Mouse (Mus musculus): ENCODE measurements around the gene Malrd1.
"Not testable (repeated sequence)": the region's sequence is repeated elsewhere in the genome, so short reads cannot be mapped to it uniquely, and the experiment has no call there.

Gene Malrd1

DNA sequence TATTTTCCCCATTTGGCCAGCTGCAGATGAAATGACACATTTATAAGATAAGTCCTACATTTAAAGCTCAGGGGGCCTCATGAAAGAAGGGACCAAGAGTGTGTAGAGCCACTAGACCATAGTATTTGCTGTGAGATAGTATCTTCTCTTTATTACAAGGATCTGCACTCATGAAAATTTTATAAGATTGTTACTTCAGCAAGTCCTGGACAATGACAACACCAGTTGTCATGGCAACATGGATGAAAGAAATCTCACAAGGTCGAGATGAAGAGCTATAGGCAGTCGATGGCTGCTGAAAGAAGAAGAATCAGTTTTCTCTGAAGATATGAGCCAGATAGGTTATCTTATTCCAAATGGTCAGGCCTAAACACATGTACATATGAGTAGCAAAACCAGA, 476.6 kb downstream of the Malrd1 start:
- in situ Hi-C loops (cut with MboI; ENCODE audit: low pct_unique_long_range_greater_than_20kb in 1 of 2, low sequenced_read_pairs in 2 of 2, unreplicated experiment in 1 of 2): no loop called here

DNA sequence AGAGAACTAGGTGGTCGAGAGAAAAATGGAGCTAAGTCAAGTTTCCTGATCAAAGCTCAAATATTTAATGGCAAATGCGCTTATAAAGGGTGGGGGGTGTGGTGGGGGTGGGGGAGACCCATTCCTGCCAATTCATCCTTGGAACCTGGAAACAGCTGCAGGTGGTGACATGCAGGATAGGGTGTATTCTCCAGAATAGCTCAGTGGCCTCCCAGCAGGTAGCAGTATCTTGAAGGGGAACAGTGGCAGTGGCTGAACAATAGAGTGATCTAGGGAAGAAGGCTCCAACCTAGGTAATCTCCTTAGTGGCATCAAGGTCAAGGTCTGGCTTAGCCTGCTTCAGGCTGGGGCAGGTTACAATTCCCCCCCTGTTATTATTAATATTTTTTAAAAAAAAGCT, 490.8 kb downstream of the Malrd1 start:
- in situ Hi-C loops (cut with MboI; ENCODE audit: low pct_unique_long_range_greater_than_20kb in 1 of 2, low sequenced_read_pairs in 2 of 2, unreplicated experiment in 1 of 2): not testable (repeated sequence)

DNA sequence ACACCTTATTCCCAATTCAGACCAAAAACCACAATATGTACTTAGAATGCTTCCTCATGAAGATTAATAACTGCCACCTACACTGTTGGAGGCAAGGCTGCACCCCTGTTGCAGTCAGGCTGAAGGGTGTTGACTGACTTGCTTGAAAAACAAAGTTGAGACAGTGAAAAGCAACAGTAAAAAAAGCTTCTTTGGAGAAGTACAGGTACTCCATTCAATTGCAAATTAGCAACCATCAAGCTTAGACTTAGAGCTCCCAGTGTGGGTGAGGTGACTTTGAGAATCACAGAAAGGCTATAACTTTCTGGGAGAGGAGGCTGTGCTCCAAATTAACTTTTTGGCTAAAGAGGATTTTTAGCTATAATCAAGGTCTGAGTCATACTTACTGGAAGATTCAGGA, 491.4 kb downstream of the Malrd1 start:
- in situ Hi-C loops (cut with MboI; ENCODE audit: low pct_unique_long_range_greater_than_20kb in 1 of 2, low sequenced_read_pairs in 2 of 2, unreplicated experiment in 1 of 2): not testable (repeated sequence)

DNA sequence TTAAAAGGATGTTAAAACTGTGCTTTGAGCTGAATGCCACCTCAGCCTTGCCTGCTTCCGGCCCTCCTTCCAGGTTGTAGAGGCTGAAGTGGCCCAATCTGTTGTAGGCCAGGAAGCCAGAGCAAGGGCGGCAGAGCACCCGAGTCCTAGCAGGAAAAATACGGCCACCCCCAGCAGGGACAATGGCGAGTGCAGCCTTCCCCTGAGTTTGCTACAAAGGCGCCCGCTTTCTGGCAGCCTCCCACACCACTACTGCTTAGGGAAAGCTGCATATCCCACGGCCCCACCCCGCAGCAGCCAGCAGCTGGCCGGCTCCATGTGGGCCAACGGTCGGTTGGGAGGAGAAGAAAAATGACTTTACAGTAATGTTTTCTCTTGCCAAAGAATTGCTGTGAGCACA, 503.5 kb downstream of the Malrd1 start:
- in situ Hi-C loops (cut with MboI; ENCODE audit: low pct_unique_long_range_greater_than_20kb in 1 of 2, low sequenced_read_pairs in 2 of 2, unreplicated experiment in 1 of 2): no loop called here

DNA sequence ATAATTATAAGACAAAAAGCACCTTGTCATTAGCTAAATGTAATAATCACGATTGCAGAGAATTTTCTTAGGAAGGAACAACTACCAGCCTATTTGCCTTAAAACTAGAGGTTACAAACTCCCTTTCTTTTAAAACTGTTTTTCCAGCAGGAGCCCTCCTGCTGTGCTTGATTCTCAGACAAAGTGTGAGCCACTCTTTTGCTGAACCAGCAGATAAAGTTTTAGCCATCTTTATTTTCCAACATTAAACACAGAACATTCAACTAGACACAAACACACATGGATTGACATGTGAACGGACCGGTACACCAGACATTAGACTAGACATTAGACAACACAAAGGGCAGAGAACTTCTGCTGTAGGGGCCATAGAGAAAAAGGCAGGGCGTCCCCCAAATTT, 505.3 kb downstream of the Malrd1 start:
- in situ Hi-C loops (cut with MboI; ENCODE audit: low pct_unique_long_range_greater_than_20kb in 1 of 2, low sequenced_read_pairs in 2 of 2, unreplicated experiment in 1 of 2): no loop called here

DNA sequence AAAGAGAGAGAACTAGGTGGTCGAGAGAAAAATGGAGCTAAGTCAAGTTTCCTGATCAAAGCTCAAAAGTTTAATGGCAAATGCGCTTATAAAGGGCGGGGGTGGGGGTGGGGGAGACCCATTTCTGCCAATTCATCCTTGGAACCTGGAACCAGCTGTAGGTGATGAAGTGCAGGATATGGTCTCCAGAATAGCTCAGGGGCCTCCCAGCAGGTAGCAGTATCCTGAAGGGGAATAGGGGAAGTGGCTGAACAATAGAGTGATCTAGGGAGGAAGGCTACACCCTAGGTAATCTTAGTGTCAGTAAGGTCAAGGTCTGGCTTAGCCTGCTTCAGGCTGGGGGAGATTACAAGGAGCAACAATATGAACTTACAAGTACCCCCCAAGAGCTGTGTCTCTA, 506.5 kb downstream of the Malrd1 start:
- in situ Hi-C loops (cut with MboI; ENCODE audit: low pct_unique_long_range_greater_than_20kb in 1 of 2, low sequenced_read_pairs in 2 of 2, unreplicated experiment in 1 of 2): no loop called here

DNA sequence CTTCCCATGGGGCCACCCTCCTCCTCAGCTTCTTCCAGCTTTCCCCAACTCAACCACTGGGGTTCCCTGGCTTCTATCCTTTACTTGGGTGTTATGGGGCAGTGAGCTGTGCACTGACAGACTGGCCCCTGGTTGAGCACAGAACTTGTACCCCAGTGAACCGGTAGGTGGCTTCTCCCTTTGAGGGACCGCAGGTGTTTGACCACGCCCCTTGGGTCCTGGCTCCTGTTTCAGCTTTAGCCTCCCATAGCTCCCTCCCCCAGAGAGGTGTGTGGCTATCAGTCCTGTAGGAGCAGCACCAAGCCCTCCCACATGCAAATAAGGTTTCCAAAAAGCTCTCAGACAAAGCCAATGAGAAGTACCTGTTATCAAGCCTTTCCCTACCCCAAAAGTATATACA, 584.4 kb downstream of the Malrd1 start:
- in situ Hi-C loops (cut with MboI; ENCODE audit: low pct_unique_long_range_greater_than_20kb in 1 of 2, low sequenced_read_pairs in 2 of 2, unreplicated experiment in 1 of 2): no loop called here

DNA sequence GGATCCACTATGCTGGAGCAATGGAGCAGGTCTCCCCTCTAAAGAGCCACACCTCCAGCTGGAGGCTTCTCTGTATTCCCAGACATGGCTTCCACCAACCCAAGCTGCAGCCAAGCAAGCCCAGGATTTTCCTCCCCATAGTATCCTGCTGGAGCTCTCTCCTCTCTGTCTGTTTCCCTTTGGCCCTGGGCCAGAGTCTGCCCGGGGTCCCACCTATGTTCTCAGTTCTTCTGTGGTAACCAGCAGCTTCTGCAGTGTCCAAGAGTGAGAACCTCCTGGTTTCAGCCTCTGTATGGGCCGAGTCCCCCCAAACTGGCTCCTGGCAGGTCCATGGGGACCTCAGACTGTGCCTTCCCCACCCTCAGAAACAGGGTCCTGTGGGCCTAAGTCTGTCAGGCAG, 587.1 kb downstream of the Malrd1 start:
- in situ Hi-C loops (cut with MboI; ENCODE audit: low pct_unique_long_range_greater_than_20kb in 1 of 2, low sequenced_read_pairs in 2 of 2, unreplicated experiment in 1 of 2): no loop called here

DNA sequence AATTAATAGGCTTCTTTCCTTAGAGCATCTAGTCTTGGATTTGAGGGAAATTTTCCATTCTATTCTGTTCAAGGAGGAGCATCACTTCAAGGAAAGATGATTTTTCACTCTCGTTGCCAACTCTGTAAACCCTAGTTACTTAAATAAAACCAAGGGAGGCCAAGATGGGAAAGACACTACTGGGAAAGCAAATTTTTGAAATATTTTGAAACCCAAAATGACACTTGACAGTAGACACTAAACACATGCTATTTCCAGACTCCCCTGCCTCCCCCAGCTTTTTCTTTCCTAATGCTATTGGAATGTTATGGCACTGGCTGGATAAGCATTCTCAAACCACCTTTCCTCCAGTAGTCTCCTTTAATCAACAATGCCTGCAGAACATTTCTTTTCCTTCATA, 621.7 kb downstream of the Malrd1 start:
- in situ Hi-C loops (cut with MboI; ENCODE audit: low pct_unique_long_range_greater_than_20kb in 1 of 2, low sequenced_read_pairs in 2 of 2, unreplicated experiment in 1 of 2): no loop called here

DNA sequence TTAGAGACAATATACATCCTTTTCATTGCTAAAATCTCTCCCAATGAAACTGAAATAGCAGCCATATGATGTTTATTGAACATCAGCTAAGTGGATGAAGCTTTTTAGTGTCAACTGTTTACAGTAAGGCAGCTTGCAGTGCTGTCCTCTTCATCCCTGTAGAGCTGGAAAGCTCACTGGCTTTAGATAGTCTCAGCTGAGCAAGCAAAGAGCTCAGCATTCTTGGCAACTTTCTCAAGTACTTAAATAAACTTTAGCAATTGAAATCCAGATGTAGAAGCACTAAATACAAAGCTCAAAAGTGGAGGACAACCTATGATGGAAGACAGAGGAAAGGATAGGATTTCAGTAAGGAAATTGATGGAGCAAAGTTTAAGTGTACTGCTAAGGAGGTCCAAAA, 626.3 kb downstream of the Malrd1 start:
- in situ Hi-C loops (cut with MboI; ENCODE audit: low pct_unique_long_range_greater_than_20kb in 1 of 2, low sequenced_read_pairs in 2 of 2, unreplicated experiment in 1 of 2): no loop called here

DNA sequence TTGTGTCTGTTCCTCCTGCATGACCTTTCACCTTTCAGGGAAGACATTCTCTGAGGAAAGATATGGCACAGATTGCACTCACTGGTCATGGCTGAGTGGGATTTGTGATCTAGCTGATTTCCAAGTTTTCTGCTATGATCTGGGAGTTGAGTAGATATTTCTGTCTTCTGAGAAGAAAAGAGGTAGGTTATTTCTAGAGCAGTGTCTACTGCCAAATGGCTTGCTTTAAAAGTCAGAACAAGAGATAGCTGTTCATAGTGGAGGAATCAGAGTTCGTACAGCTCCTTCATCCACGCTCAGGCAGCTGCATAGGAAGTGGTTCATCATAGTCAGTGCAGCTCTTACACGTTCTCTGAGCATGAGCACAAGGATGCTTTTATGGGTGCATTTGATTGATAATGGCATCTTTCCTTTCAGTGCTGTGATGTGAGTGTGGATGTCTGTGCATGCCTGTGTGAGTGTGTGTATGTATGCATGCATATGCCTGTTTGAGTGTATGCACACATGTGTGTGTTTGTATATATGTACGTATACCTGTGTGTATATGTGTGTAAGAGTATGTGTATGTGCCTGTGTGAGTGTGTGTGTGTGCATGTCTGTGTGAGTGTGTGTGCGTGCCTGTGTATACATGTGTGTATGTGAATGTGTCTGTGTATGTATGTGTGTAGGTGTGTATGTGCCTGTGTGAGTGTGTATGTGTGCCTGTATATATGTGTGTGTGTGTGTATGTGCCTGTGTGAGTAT, 637.1 kb downstream of the Malrd1 start:
- in situ Hi-C loops (cut with MboI; ENCODE audit: low pct_unique_long_range_greater_than_20kb in 1 of 2, low sequenced_read_pairs in 2 of 2, unreplicated experiment in 1 of 2): no loop called here

DNA sequence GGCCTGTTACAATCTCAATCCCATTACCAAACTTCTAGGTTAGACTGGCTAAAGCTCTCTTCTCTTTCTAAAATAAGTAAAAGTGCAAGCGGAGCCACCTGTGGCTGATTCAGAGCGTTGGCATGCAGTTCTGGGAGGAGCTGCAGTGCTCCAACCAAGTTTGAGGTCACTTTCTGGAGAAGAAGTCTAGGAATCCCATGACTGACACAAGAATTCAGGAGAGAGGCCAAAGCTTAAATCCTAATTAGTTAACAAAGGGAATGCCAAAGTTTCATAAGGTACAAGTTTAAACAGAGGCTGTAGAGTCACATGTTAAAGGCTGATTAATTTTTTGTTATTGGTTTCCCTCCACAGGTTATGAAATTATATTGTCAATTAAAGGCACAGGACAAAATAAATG, 642.3 kb downstream of the Malrd1 start:
- in situ Hi-C loops (cut with MboI; ENCODE audit: low pct_unique_long_range_greater_than_20kb in 1 of 2, low sequenced_read_pairs in 2 of 2, unreplicated experiment in 1 of 2): no loop called here

DNA sequence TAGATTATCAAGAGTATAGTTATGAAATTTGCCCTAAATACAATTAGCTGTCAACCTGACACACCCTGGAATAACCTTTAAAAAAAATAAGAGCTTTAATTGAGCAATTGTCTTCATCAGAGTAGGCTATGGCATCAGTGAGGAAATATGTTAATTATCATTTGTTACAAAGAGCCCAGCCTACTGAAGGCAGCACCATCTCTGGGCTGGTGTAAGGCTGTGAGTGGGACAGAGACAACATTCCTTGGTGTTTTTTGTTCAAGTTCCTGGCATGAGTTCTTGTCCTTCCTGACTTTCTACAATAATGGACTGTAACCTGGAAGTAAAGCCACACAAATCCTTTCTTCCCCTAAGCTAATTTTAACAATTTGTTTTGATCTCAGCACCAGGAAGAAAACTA, 645.8 kb downstream of the Malrd1 start:
- in situ Hi-C loops (cut with MboI; ENCODE audit: low pct_unique_long_range_greater_than_20kb in 1 of 2, low sequenced_read_pairs in 2 of 2, unreplicated experiment in 1 of 2): no loop called here

DNA sequence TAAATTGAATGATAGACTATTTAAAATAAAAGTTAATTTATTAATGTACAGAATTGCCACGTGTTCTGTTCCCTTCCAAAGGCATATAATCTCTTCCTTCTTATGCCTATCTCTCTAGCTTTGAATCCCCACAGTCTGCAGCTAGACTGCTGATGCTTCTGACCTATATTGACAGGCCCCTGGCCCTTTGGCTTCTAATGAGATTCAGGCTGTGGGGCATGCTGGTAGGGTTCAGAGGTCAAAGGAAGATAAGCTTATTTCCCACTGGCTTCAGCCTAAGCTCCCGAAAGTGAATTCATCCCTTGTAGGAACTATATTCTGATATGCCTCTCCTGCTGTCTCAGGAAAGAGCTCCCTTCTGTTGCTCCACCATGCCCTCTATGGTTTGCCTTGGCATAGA, 647.1 kb downstream of the Malrd1 start:
- in situ Hi-C loops (cut with MboI; ENCODE audit: low pct_unique_long_range_greater_than_20kb in 1 of 2, low sequenced_read_pairs in 2 of 2, unreplicated experiment in 1 of 2): no loop called here

DNA sequence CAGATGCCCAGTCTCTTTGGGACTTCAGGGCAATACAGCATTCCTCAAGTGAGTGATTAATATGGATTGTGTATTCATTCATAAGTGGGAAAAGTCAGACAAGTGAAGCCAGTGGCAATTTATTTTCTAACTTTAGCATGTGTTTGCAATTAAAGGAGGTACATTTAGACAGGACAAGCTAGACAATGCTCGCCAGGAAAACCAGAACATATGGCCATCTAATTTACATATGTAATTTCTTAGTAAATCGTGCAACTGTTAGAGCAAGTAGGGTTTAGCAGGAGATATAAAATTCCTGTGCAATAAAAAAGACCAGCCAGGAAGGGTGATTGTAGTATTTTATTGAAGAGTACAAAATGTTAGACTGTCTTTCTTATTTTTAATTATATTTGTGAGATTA, 655.9 kb downstream of the Malrd1 start:
- in situ Hi-C loops (cut with MboI; ENCODE audit: low pct_unique_long_range_greater_than_20kb in 1 of 2, low sequenced_read_pairs in 2 of 2, unreplicated experiment in 1 of 2): no loop called here

DNA sequence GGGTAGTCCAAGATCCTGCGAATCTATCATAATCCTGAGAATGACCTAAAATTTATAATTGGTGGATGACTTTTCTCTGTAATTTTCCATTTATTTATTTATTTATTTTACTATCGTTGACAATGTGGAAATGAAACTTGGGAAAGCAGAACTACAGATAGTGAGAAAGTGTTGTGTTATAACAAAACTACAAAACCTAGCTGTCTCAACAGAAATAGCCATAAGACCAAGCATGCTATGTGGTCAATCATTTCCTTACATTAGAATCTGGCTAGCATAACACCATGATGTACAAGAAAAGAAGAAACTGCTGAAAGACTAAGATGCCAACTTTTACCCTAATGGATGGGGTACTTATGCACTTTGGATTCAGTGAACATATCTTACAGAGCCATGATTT, 656.9 kb downstream of the Malrd1 start:
- in situ Hi-C loops (cut with MboI; ENCODE audit: low pct_unique_long_range_greater_than_20kb in 1 of 2, low sequenced_read_pairs in 2 of 2, unreplicated experiment in 1 of 2): no loop called here

DNA sequence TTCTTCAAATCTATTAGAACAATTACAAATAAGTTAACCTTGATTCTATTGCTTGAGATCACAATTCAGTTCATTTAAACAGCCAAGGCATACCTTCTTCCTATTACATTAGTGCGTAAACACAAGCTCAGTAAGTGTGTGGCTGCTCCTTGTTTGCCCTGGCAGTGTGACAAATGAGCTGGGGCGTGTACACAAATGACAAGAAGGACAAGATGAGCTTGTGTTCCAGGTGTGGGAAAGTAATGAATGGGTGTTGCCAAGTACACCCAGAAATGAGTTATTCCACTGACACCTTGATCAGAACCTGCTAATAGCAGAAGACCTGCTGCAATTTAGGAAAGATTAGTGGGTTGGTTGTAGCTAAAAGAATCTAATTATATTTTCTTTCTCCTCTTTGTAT, 683.7 kb downstream of the Malrd1 start:
- in situ Hi-C loops (cut with MboI; ENCODE audit: low pct_unique_long_range_greater_than_20kb in 1 of 2, low sequenced_read_pairs in 2 of 2, unreplicated experiment in 1 of 2): no loop called here

DNA sequence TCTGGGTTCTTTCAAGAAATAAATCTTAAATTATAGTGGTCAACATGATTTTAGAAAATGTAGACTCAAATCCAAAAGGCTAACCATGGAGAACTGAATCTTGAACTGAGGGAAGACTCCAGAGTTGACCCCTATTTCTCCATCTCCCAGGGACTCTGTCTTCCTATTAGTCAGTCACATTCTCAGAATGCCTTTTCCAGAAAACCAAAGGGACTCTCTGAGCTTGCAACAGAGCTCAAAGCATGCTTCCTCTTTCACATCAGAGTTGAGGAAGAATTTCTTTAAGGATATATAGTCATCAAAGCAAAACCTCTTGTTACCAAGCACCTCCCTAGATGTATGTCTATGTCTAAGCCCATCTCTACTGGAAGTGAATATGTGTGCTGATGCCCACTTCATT, 686.5 kb downstream of the Malrd1 start:
- in situ Hi-C loops (cut with MboI; ENCODE audit: low pct_unique_long_range_greater_than_20kb in 1 of 2, low sequenced_read_pairs in 2 of 2, unreplicated experiment in 1 of 2): no loop called here

DNA sequence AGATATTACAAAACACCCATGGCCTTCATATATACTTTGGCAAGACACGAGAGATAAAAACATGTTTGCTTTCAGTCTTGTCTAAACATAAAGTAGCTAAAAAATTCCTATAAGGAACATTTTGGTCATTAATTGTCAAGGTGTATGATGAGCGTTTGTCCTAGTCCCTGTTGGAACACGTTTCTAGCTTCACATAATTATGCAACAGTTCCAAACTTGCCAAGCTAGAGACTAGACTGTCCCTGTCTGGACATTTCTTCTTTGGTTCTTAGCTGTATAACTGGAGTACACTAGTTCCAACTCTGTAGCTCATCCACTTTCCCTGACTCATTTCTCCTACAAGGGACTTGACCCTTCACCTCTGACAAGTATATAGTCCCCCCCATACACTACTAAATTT, 687.8 kb downstream of the Malrd1 start:
- in situ Hi-C loops (cut with MboI; ENCODE audit: low pct_unique_long_range_greater_than_20kb in 1 of 2, low sequenced_read_pairs in 2 of 2, unreplicated experiment in 1 of 2): no loop called here

DNA sequence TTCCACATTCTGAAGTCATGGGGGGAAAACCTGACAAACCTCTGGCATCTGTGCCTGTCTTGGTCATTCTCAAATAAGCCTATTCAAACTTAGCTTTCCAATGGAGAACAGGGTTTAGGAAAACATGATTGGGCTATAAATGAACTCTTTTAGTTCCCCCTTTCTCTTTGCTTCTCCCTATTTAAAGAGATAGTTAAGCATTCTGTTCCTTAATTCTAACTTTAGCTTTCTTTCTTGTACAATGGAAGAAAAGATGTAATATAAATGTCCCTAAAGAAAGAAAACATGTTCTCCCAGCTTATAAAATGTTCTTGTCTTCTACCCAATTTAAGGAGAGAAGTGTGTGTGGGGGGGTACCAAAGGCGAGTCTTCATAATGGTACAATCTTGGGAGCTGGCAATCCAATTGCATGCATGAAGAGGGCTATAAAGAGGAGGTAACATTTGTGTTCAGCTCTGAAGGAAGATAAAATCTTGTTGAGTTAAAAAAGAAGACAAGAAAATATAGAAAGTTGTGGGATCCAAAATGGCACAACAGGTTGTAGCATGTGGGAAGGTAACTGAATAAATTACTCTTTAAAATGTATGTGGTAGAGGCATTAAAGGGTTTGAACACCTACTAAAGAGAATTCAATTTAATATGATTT, 702.0 kb downstream of the Malrd1 start:
- in situ Hi-C loops (cut with MboI; ENCODE audit: low pct_unique_long_range_greater_than_20kb in 1 of 2, low sequenced_read_pairs in 2 of 2, unreplicated experiment in 1 of 2): no loop called here

Measured in mouse embryonic stem cell (cell line).